Mouse (Mus musculus) forebrain, embryonic 12.5 days (tissue): ENCODE data around the gene Vwf. TPM values are rescaled to one million over a fixed set of nuclear protein-coding genes. Genes with fewer than 3 reads are reported as not detected.

Experiments used
- ATAC-seq: fragments of 200-750 bp; cut with Nextera tagmentation; 2 replicates; pipeline ENCODE4 v1.8.0; 2017; ENCODE audit warnings: moderate TSS enrichment; ENCODE audit not compliant: low FRiP score
- H3K27ac ChIP-seq: fragments of 300-500 bp; sonication (generic); 2 replicates; pipeline ENCODE4 v1.5.1; 2016; ENCODE audit warnings: mild to moderate bottlenecking
- H3K27me3 ChIP-seq: fragments of 300-500 bp; sonication (generic); 2 replicates; pipeline ENCODE4 v1.6.1; 2016; ENCODE audit warnings: mild to moderate bottlenecking
- H3K36me3 ChIP-seq: fragments of 300-500 bp; sonication (generic); replicated peaks from 2 replicates; pipeline ENCODE4 v1.6.1; 2016; ENCODE audit warnings: mild to moderate bottlenecking
- H3K4me1 ChIP-seq: fragments of 300-500 bp; sonication (generic); 2 replicates; pipeline ENCODE4 v1.6.1; 2016
- H3K4me2 ChIP-seq: fragments of 300-500 bp; sonication (generic); 2 replicates; pipeline ENCODE4 v1.6.1; 2016; ENCODE audit warnings: mild to moderate bottlenecking, moderate library complexity
- H3K4me3 ChIP-seq: fragments of 300-500 bp; sonication (generic); replicated peaks from 2 replicates; pipeline ENCODE4 v1.5.1; 2016; ENCODE audit warnings: mild to moderate bottlenecking
- H3K9ac ChIP-seq: fragments of 300-500 bp; sonication (generic); 2 replicates; pipeline ENCODE4 v1.6.1; 2016; ENCODE audit warnings: mild to moderate bottlenecking
- H3K9me3 ChIP-seq: fragments of 300-500 bp; sonication (generic); 2 replicates; pipeline ENCODE4 v1.6.1; 2016
- WGBS: fragments of 180-500 bp; shearing (Covaris S2); methylation state at CpG from one replicate; pipeline ENCODE4 v1.1.7; 2016; 5-methylcytosine and 5-hydroxymethylcytosine counted together
- polyA plus RNA-seq: library from polyadenylated mRNA; unstranded; fragments of >200 nt; fragmentation: Nextera tagmentation; extraction: Ambion mirVana; gene quantifications from 2 replicates; pipeline ENCODE4 v1.2.1, GENCODE M21; 2016

The Vwf gene
- polyA plus RNA-seq, 1 experiment from 2014 or later: 10.3 TPM

- Histone ChIP-seq H3K4me1 (peaks cover 5% of the 10 kb centered on the region; the same call in 1 of the 2 replicates), H3K9me3 (no peaks in the 10 kb centered on the region), H3K4me2 (no peak overlapping the region), H3K27ac (no peak overlapping the region), H3K36me3 (no peaks in the 10 kb centered on the region), H3K4me3 (no peak overlapping the region), H3K9ac (no peak overlapping the region), H3K27me3 (0 out of 2 replicates have a peak, but pooled peaks cover 3% of the 10 kb centered on the region)
- WGBS: 90% methylated on average over 6 of the region's 6 CpGs
- ATAC-seq: no peak
These were observed 46.0 kb downstream of the Vwf start for GRCm38 (mm10) chr6:125592536-125592935.

DNA sequence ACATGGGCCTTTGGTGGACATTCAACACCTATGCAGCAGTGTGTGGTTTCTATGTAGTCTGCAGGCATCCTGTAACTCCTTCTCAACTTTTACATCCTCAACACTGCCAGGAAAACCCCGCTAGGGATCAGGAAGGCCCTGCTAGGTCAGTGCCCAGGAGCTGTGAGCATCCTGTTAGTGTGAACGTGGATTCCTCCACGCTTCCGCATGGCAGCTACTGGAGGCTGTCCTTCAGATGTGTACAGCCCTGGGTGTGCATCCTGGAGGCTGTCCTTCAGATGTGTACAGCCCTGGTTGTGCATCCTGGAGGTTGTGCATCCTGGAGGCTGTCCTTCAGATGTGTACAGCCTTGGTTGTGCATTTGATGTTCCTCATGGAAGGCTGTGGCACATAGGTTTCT lies 47.7 kb downstream of the Vwf start:
- Histone ChIP-seq H3K9ac (no peak overlapping the region), H3K27ac (no peak overlapping the region), H3K36me3 (no peaks in the 10 kb centered on the region), H3K4me2 (no peak overlapping the region), H3K27me3 (0 out of 2 replicates have a peak, but pooled peaks cover 3% of the 10 kb centered on the region), H3K9me3 (no peaks in the 10 kb centered on the region), H3K4me3 (no peak overlapping the region), H3K4me1 (peaks cover 5% of the 10 kb centered on the region; the same call in 1 of the 2 replicates)
- WGBS: 85% methylated on average over 4 of the region's 4 CpGs
- no peak for ATAC-seq

- no peak overlapping the region for H3K4me2 ChIP-seq
These were observed 48.3 kb downstream of the Vwf start for GRCm38 (mm10) chr6:125594825-125595224.

GRCm38 (mm10) chr6:125596701-125597318 lies 50.2 kb downstream of the Vwf start:
- Histone ChIP-seq H3K27me3 (peaks cover 9% of the 10 kb centered on the region; the same call in 1 of the 2 replicates), H3K9me3 (no peaks in the 10 kb centered on the region), H3K4me3 (no peak overlapping the region), H3K27ac (no peak overlapping the region), H3K36me3 (no peaks in the 10 kb centered on the region), H3K4me1 (peaks cover 5% of the 10 kb centered on the region; the same call in 1 of the 2 replicates), H3K9ac (no peak overlapping the region), H3K4me2 (no peak overlapping the region)
- WGBS: 50% methylated on average over 16 of the region's 16 CpGs
- ATAC-seq: no peak

More at GRCm38 (mm10) chr6:125594825-125595224, 48.3 kb downstream of the Vwf start:
- Histone ChIP-seq H3K9ac (no peak overlapping the region), H3K4me3 (no peak overlapping the region), H3K27me3 (0 out of 2 replicates have a peak, but pooled peaks cover 3% of the 10 kb centered on the region), H3K9me3 (no peaks in the 10 kb centered on the region), H3K27ac (no peak overlapping the region), H3K4me1 (peaks cover 5% of the 10 kb centered on the region; the same call in 1 of the 2 replicates), H3K36me3 (no peaks in the 10 kb centered on the region)
- 87% methylated on average over 4 of the region's 4 CpGs for WGBS
- ATAC-seq: no peak

GRCm38 (mm10) chr6:125597716-125598115 lies 51.1 kb downstream of the Vwf start:
- no peak overlapping the region for H3K9ac ChIP-seq
- no peak overlapping the region for H3K4me3 ChIP-seq
- H3K4me1 ChIP-seq: peaks cover 5% of the 10 kb centered on the region; the same call in 1 of the 2 replicates
- H3K36me3 ChIP-seq: no peaks in the 10 kb centered on the region
- H3K27ac ChIP-seq: no peak overlapping the region
- H3K27me3 ChIP-seq: peaks cover 9% of the 10 kb centered on the region; the same call in 1 of the 2 replicates
- no peak for ATAC-seq
- 86% methylated on average over 4 of the region's 4 CpGs for WGBS
- no peaks in the 10 kb centered on the region for H3K9me3 ChIP-seq
- no peak overlapping the region for H3K4me2 ChIP-seq

GRCm38 (mm10) chr6:125600036-125600558 lies 53.5 kb downstream of the Vwf start:
- no peaks in the 10 kb centered on the region for H3K36me3 ChIP-seq
- H3K27ac ChIP-seq: no peak overlapping the region
- no peak overlapping the region for H3K4me3 ChIP-seq
- H3K9ac ChIP-seq: no peak overlapping the region
- H3K27me3 ChIP-seq: peaks cover 10% of the 10 kb centered on the region
- 44% methylated on average over 9 of the region's 9 CpGs for WGBS
- peak; percentile 40; the same call in 1 of the 2 replicates for ATAC-seq
- no peaks in the 10 kb centered on the region for H3K9me3 ChIP-seq
- H3K4me1 ChIP-seq: peaks cover 12% of the 10 kb centered on the region
- H3K4me2 ChIP-seq: no peak overlapping the region

- Histone ChIP-seq H3K36me3 (no peaks in the 10 kb centered on the region), H3K9me3 (no peaks in the 10 kb centered on the region), H3K4me3 (no peak overlapping the region), H3K4me1 (peaks cover 12% of the 10 kb centered on the region), H3K27me3 (peaks cover 16% of the 10 kb centered on the region), H3K9ac (no peak overlapping the region), H3K27ac (no peak overlapping the region), H3K4me2 (no peak overlapping the region)
- ATAC-seq: no peak
- WGBS: 79% methylated on average over 8 of the region's 8 CpGs
These were observed 54.1 kb downstream of the Vwf start for GRCm38 (mm10) chr6:125600669-125601068.

GRCm38 (mm10) chr6:125601190-125601589 lies 54.6 kb downstream of the Vwf start:
- H3K36me3 ChIP-seq: no peaks in the 10 kb centered on the region
- H3K27me3 ChIP-seq: peaks cover 21% of the 10 kb centered on the region
- ATAC-seq: no peak
- peaks cover 12% of the 10 kb centered on the region for H3K4me1 ChIP-seq
- H3K27ac ChIP-seq: no peak overlapping the region
- H3K4me2 ChIP-seq: no peak overlapping the region
- 75% methylated on average over 4 of the region's 4 CpGs for WGBS
- no peak overlapping the region for H3K9ac ChIP-seq
- no peak overlapping the region for H3K4me3 ChIP-seq
- H3K9me3 ChIP-seq: no peaks in the 10 kb centered on the region

GRCm38 (mm10) chr6:125601748-125602147 lies 55.2 kb downstream of the Vwf start:
- Histone ChIP-seq H3K27ac (no peak overlapping the region), H3K4me2 (no peak overlapping the region), H3K27me3 (peaks cover 25% of the 10 kb centered on the region), H3K4me3 (no peak overlapping the region), H3K9ac (no peak overlapping the region), H3K36me3 (no peaks in the 10 kb centered on the region), H3K9me3 (no peaks in the 10 kb centered on the region), H3K4me1 (peaks cover 12% of the 10 kb centered on the region)
- WGBS: 80% methylated on average over 5 of the region's 5 CpGs
- no peak for ATAC-seq

DNA sequence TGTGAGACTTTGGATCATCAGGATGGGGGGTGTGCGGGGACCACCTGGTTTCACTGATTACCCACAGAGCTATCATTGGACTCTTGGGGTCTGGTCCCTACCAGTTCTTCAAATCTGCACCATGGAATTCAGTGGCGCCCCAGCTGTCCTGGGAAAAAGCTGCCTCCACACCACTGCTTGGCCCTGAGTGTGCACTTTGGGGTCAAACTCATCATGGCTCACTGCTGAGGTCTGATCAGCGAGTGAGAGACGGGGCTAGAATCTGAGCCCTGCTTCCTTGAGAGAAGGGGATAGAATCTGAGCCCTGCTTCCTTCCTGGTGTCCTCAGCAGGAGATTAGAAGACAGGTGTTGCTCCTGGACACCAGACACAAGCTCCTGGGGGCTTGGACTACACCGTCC lies 55.8 kb downstream of the Vwf start:
- no peak for ATAC-seq
- WGBS: 82% methylated on average over 5 of the region's 5 CpGs
- Histone ChIP-seq H3K27me3 (peaks cover 27% of the 10 kb centered on the region), H3K9ac (no peak overlapping the region), H3K9me3 (no peaks in the 10 kb centered on the region), H3K36me3 (no peaks in the 10 kb centered on the region), H3K4me3 (no peak overlapping the region), H3K27ac (no peak overlapping the region), H3K4me2 (no peak overlapping the region), H3K4me1 (peaks cover 7% of the 10 kb centered on the region; the same call in 1 of the 2 replicates)

- H3K4me2 ChIP-seq: peak overlapping the region; percentile 34
These were observed 56.7 kb downstream of the Vwf start for GRCm38 (mm10) chr6:125603234-125603633.

DNA sequence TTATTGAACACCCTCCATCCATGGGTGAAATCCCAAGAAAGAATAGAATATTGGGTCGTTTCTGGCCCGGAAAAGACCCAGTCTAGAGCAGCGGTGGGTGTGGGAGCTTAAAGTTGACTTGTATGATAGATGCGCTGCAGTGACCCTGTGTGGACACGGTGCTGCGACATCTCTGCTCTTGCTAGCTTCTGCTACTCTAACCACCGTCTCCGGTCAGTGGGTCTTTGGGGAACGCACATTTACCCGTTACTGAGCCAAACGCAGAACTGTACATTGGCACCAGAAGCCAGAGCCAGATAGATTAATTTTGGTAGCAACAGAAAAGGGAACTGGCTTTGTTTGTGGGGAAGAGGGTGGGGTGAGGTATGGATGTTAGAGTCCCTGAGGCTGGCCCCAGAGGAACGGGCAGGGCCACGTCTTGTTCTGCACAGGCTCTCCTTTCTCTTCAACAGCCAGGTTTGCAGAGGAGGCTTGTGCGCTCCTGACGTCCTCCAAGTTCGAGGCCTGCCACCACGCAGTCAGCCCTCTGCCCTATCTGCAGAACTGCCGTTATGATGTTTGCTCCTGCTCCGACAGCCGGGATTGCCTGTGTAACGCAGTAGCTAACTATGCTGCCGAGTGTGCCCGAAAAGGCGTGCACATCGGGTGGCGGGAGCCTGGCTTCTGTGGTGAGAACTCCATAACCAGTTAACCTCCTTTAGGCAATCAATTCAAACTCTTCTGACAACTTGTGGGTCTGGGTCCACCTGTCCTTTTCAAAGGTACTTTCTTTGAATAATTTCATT lies 57.3 kb downstream of the Vwf start:
- H3K36me3 ChIP-seq: no peaks in the 10 kb centered on the region
- WGBS: 84% methylated on average over 26 of the region's 26 CpGs
- H3K4me3 ChIP-seq: no peak overlapping the region
- H3K4me1 ChIP-seq: peaks cover 7% of the 10 kb centered on the region; the same call in 1 of the 2 replicates
- H3K9ac ChIP-seq: no peak overlapping the region
- no peaks in the 10 kb centered on the region for H3K9me3 ChIP-seq
- no peak overlapping the region for H3K27ac ChIP-seq
- H3K27me3 ChIP-seq: peaks cover 27% of the 10 kb centered on the region
- H3K4me2 ChIP-seq: peak overlapping the region; percentile 34; the same call in 1 of the 2 replicates
- ATAC-seq: 0 out of 2 replicates have a peak, but pooled peaks have one; percentile 9

More at GRCm38 (mm10) chr6:125603234-125603633, 56.7 kb downstream of the Vwf start:
- Histone ChIP-seq H3K9ac (0 out of 2 replicates have a peak overlapping the region, but pooled peaks have one; percentile 5), H3K27ac (no peak overlapping the region), H3K4me3 (no peak overlapping the region), H3K9me3 (no peaks in the 10 kb centered on the region), H3K4me1 (peaks cover 7% of the 10 kb centered on the region; the same call in 1 of the 2 replicates), H3K36me3 (no peaks in the 10 kb centered on the region), H3K27me3 (peaks cover 27% of the 10 kb centered on the region)
- 3% methylated on average over 18 of the region's 18 CpGs for WGBS
- ATAC-seq: peak; percentile 70
